8 mouse cellular contexts compared by ENCODE assay signal in the genomic region with DNA sequence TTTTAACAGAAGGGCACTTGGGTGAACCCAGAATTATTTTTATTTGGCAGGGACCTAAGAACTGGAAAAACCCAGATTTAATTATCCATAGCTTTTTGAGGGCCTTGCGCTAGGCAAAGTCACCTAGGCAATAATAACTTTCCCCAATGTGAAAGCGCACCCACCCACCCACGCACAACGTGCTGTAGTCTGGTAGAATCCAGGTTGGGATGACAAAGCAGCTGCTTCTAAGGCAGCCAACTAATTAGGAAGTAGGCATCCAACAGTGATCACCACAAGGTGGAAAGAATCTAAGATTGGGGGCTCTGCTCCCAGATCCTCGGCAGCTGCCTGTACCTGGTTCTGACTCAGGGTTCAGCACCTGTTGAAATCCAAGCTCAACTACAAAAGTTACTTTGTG. TPM values are rescaled to one million over a fixed set of nuclear protein-coding genes. Genes with fewer than 3 reads are reported as not detected.
DNase-seq lines count a peak whose midpoint lies in the region; ATAC-seq and TF ChIP-seq lines count a peak whose summit lies in the region.

No protein-coding gene starts in this region.

- 42% methylated on average over 5 of the region's 5 CpGs for WGBS in lung, postnatal 0 days
- WGBS in liver, embryonic 13.5 days (ENCODE audit: insufficient replicate concordance), result 58% methylated on average over 5 of the region's 5 CpGs
- 39% methylated on average over 5 of the region's 5 CpGs for WGBS in stomach, embryonic 16.5 days
- 49% methylated on average over 5 of the region's 5 CpGs for WGBS in lung, adult 2 months

- TF ChIP-seq POLR2A in lung, adult 2 months (IDR thresholded peaks at IDR 0.05; ENCODE audit: borderline replicate concordance, extremely low read depth, low read depth, low read length), result no peak

- DNase-seq in cerebellum, adult 9-10 months, result peak; percentile 43
- no peak for DNase-seq in cerebellum, postnatal 10 days
- DNase-seq in lung, postnatal 0 days (ENCODE audit: low spot score), result no peak
- DNase-seq in lung, postnatal 4 days, result no peak
- no peak for DNase-seq in liver, embryonic 13.5 days
- DNase-seq in adrenal gland, postnatal 14 days, result no peak
- DNase-seq in lung, adult 2 months, result no peak

- no peak overlapping the region for H3K9ac ChIP-seq in lung, postnatal 0 days (replicated peaks; ENCODE audit: low read depth)
- H3K9ac ChIP-seq in liver, embryonic 13.5 days, result peak overlapping the region; percentile 89; the same call in 1 of the 2 replicates
- H3K9ac ChIP-seq in stomach, embryonic 16.5 days (ENCODE audit: low read length), result peak overlapping the region; percentile 98

- ATAC-seq in lung, postnatal 0 days, result no peak
- no peak for ATAC-seq in liver, embryonic 13.5 days (ENCODE audit: low read depth)
- ATAC-seq in stomach, embryonic 16.5 days (ENCODE audit: insufficient read depth, low FRiP score), result no peak

- 0 out of 2 replicates have a peak, but pooled peaks cover 6% of the 10 kb centered on the region for H3K4me1 ChIP-seq in lung, postnatal 0 days (ENCODE audit: insufficient read depth, low read depth, low read length)
- peaks cover 40% of the 10 kb centered on the region for H3K4me1 ChIP-seq in liver, embryonic 13.5 days (replicated peaks)
- peaks cover 6% of the 10 kb centered on the region; the same call in 1 of the 2 replicates for H3K4me1 ChIP-seq in stomach, embryonic 16.5 days (ENCODE audit: control insufficient read depth, insufficient read depth, low read length)
- H3K4me1 ChIP-seq in lung, adult 2 months (ENCODE audit: control insufficient read depth, insufficient read depth, low read length), result peaks cover 3% of the 10 kb centered on the region; the same call in 1 of the 2 replicates

- peak overlapping the region; percentile 95 for H3K4me3 ChIP-seq in lung, postnatal 0 days (ENCODE audit: low read depth, low read length)
- peak overlapping the region; percentile 87 for H3K4me3 ChIP-seq in liver, embryonic 13.5 days (replicated peaks)
- H3K4me3 ChIP-seq in stomach, embryonic 16.5 days (replicated peaks; ENCODE audit: low read length), result peak overlapping the region; percentile 94
- H3K4me3 ChIP-seq in lung, adult 2 months (replicated peaks; ENCODE audit: extremely low read depth, low read depth, low read length), result no peak overlapping the region

- no peaks in the 10 kb centered on the region for H3K9me3 ChIP-seq in lung, postnatal 0 days (ENCODE audit: low read length)
- H3K9me3 ChIP-seq in liver, embryonic 13.5 days (replicated peaks), result no peaks in the 10 kb centered on the region
- H3K9me3 ChIP-seq in stomach, embryonic 16.5 days (replicated peaks; ENCODE audit: control insufficient read depth, low read length), result no peaks in the 10 kb centered on the region

- no peak for TF ChIP-seq CTCF in lung, postnatal 0 days (IDR thresholded peaks at IDR 0.05)
- TF ChIP-seq CTCF in lung, adult 2 months (IDR thresholded peaks at IDR 0.05; ENCODE audit: insufficient read depth, low read length), result no peak

- peak overlapping the region; percentile 83 for H3K4me2 ChIP-seq in lung, postnatal 0 days (replicated peaks; ENCODE audit: low read depth, low read length)
- H3K4me2 ChIP-seq in liver, embryonic 13.5 days, result peak overlapping the region; percentile 92
- H3K4me2 ChIP-seq in stomach, embryonic 16.5 days (ENCODE audit: low read depth, low read length), result peak overlapping the region; percentile 73

- peak overlapping the region; percentile 51; the same call in 1 of the 2 replicates for H3K27ac ChIP-seq in lung, postnatal 0 days (ENCODE audit: low read length)
- no peak overlapping the region for H3K27ac ChIP-seq in liver, embryonic 13.5 days
- peak overlapping the region; percentile 91 for H3K27ac ChIP-seq in stomach, embryonic 16.5 days (ENCODE audit: low read length)

- no peaks in the 10 kb centered on the region for H3K36me3 ChIP-seq in lung, postnatal 0 days (ENCODE audit: insufficient read depth, low read length)
- no peaks in the 10 kb centered on the region for H3K36me3 ChIP-seq in liver, embryonic 13.5 days
- H3K36me3 ChIP-seq in stomach, embryonic 16.5 days (ENCODE audit: control insufficient read depth, insufficient read depth, low read length), result no peaks in the 10 kb centered on the region

- H3K27me3 ChIP-seq in lung, postnatal 0 days (replicated peaks; ENCODE audit: insufficient read depth, low read length), result no peaks in the 10 kb centered on the region
- no peaks in the 10 kb centered on the region for H3K27me3 ChIP-seq in liver, embryonic 13.5 days
- no peaks in the 10 kb centered on the region for H3K27me3 ChIP-seq in stomach, embryonic 16.5 days (ENCODE audit: control insufficient read depth, insufficient read depth, low read length)

- TF ChIP-seq EP300 in lung, postnatal 0 days (IDR thresholded peaks at IDR 0.05), result no peak

RNA-seq across cellular contexts. Expression of a gene that starts 0.5 kb away (rescaled TPM):
- 26.9 and 32.9 TPM in 2 replicates for polyA plus RNA-seq in lung, postnatal 0 days (2015; fragmentation: Nextera tagmentation; extraction: Ambion mirVana)
- polyA plus RNA-seq in liver, embryonic 13.5 days (2015; fragmentation: Nextera tagmentation; extraction: Ambion mirVana), result 8.0 and 9.9 TPM in 2 replicates
- 47.7 and 52.5 TPM in 2 replicates for polyA plus RNA-seq in stomach, embryonic 16.5 days (2015; fragmentation: Nextera tagmentation; extraction: Ambion mirVana)
- total RNA-seq in adrenal gland, postnatal 14 days (2021), result 44.9 and 45.2 TPM in 2 replicates
- polyA plus RNA-seq in lung, adult 2 months (2012; rRNA removed), result 19.9 and 29.2 TPM in 2 replicates
